Mouse (Mus musculus) liver, embryonic 14.5 days (tissue): ENCODE data around the gene Col1a1. TPM values are rescaled to one million over a fixed set of nuclear protein-coding genes. Genes with fewer than 3 reads are reported as not detected.

Source experiments
- ATAC-seq: fragments of 200-750 bp; cut with Nextera tagmentation; 2 replicates; pipeline ENCODE4 v1.8.0; 2017; ENCODE audit warnings: moderate number of reproducible peaks, mild to moderate bottlenecking, moderate library complexity; ENCODE audit not compliant: insufficient read depth
- DNase-seq, 3 experiments: peaks; one replicate each; pipeline ENCODE4 v3.0.0-alpha.2; 2012 to 2013; ENCODE audit warnings: low read depth in 3 of 3, low spot score in 3 of 3
- H3K27ac ChIP-seq: fragments of 300-500 bp; sonication (generic); 2 replicates; pipeline ENCODE4 v1.5.1; 2014; ENCODE audit warnings: moderate library complexity, mild to moderate bottlenecking, control low read depth, inconsistent platforms
- H3K27me3 ChIP-seq: fragments of 300-500 bp; sonication (generic); 2 replicates; pipeline ENCODE4 v1.6.1; 2014; ENCODE audit warnings: mild to moderate bottlenecking, low read length, moderate library complexity; ENCODE audit not compliant: control insufficient read depth, insufficient read depth
- H3K36me3 ChIP-seq: fragments of 300-500 bp; sonication (generic); replicated peaks from 2 replicates; pipeline ENCODE4 v1.6.1; 2014; ENCODE audit warnings: low read depth; ENCODE audit not compliant: control insufficient read depth, insufficient read depth
- H3K4me1 ChIP-seq, 2 experiments: fragments of 200-500 bp in 1 of 2; fragments of 300-500 bp in 1 of 2; sonication (generic) in 1 of 2; replicated peaks; 2 replicates each; pipeline ENCODE4 v1.6.1; 2012 to 2014; ENCODE audit warnings: antibody characterized with exemption in 1 of 2, inconsistent platforms in 1 of 2, low read length in 1 of 2; ENCODE audit not compliant: control insufficient read depth in 2 of 2, insufficient read depth in 2 of 2
- H3K4me2 ChIP-seq: fragments of 300-500 bp; sonication (generic); 2 replicates; pipeline ENCODE4 v1.6.1; 2014; ENCODE audit warnings: low read depth, mild to moderate bottlenecking, control low read depth, moderate library complexity
- H3K4me3 ChIP-seq, 2 experiments: fragments of 200-500 bp in 1 of 2; fragments of 300-500 bp in 1 of 2; sonication (generic) in 1 of 2; 2 replicates each; pipeline ENCODE4 v1.5.1; 2012 to 2014; ENCODE audit warnings: low read depth in 2 of 2, low read length in 2 of 2, mild to moderate bottlenecking in 2 of 2, control low read depth in 1 of 2, inconsistent platforms in 1 of 2, moderate library complexity in 1 of 2; ENCODE audit not compliant: insufficient read depth in 1 of 2
- H3K9ac ChIP-seq: fragments of 300-500 bp; sonication (generic); replicated peaks from 2 replicates; pipeline ENCODE4 v1.6.1; 2014; ENCODE audit warnings: mild to moderate bottlenecking, control low read depth, moderate library complexity
- H3K9me3 ChIP-seq: fragments of 300-500 bp; sonication (generic); 2 replicates; pipeline ENCODE4 v1.6.1; 2016; ENCODE audit warnings: low read length, mixed read lengths; ENCODE audit not compliant: control insufficient read depth
- CTCF ChIP-seq: IDR thresholded peaks from 2 replicates; pipeline ENCODE4 v1.5.1; 2016; ENCODE audit warnings: antibody characterized with exemption, low read depth, control low read depth
- EP300 ChIP-seq: IDR thresholded peaks from 2 replicates; pipeline ENCODE4 v1.6.1; 2016; ENCODE audit warnings: antibody characterized with exemption, low read depth
- WGBS: fragments of 180-500 bp; shearing (Covaris S2); extraction: QIAGEN DNeasy Blood & Tissue Kit; methylation state at CpG from one replicate; pipeline ENCODE4 v1.1.7; 2014; ENCODE audit not compliant: insufficient replicate concordance; 5-methylcytosine and 5-hydroxymethylcytosine counted together
- polyA plus RNA-seq, 2 experiments: library from polyadenylated mRNA; depleted of rRNA in 1 of 2; stranded (reverse) in 1 of 2; unstranded in 1 of 2; fragments of >200 nt; fragmentation: Nextera tagmentation in 1 of 2; extraction: Ambion mirVana in 1 of 2; gene quantifications; 2 replicates each; pipeline versions ENCODE4 v1.2.1 to v1.2.3; 2012 to 2014

The Col1a1 gene
- polyA plus RNA-seq, 2 experiments: 14.1 to 30.8 TPM

DNA sequence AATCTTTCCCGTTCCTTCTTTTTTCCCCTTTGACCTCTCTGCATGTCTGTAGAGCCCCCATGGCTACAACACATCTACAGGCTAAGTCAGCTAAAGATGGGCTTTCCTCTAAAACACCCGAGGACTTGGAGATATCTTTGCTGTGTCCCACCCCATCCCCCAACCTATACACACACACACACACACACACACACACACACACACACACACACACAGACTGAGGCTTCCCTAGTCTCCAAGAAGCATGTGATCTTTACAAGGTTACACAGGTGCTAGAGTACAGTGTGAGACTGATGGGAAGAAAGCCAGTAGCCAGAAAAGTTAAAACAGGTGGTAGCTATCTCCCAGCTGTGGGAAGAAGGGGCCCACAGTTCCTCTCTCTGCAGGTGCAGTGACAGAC is 50.4 kb downstream of the Col1a1 start:
- no peak overlapping the region for H3K27ac ChIP-seq
- ATAC-seq: no peak
- no peak for TF ChIP-seq EP300
- no peak for TF ChIP-seq CTCF
- H3K9me3 ChIP-seq: no peaks in the 10 kb centered on the region
- H3K9ac ChIP-seq: no peak overlapping the region
- no peak for DNase-seq
- H3K27me3 ChIP-seq: no peaks in the 10 kb centered on the region
- WGBS: 54% methylated on average over 2 of the region's 2 CpGs
- peaks cover 37 to 54% of the 10 kb centered on the region in 2 experiments for H3K4me1 ChIP-seq
- no peaks in the 10 kb centered on the region for H3K36me3 ChIP-seq
- H3K4me2 ChIP-seq: no peak overlapping the region
- no peak overlapping the region for H3K4me3 ChIP-seq

DNA sequence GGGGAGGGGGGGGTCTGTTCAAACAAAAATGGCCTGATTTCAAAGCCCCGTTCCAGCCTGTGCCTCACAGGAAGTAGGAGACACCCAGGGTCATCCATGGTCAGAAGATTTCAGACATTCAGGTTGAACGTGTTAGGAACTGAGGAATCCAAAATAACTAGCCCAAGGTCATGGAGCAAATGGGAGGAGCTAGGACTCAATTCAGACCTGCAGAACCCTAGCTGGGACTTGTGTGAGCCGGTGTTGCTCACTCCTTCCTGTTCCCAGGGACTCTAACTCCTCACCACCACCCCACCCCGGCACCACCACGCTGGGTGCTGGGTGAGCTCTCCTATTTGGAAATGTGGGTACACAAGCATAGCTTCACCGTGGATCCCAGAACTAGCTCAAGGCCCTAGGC is 51.3 kb downstream of the Col1a1 start:
- Histone ChIP-seq H3K4me1 (peaks cover 37 to 54% of the 10 kb centered on the region in 2 experiments), H3K9ac (no peak overlapping the region)
- 64% methylated on average over 6 of the region's 6 CpGs for WGBS

DNA sequence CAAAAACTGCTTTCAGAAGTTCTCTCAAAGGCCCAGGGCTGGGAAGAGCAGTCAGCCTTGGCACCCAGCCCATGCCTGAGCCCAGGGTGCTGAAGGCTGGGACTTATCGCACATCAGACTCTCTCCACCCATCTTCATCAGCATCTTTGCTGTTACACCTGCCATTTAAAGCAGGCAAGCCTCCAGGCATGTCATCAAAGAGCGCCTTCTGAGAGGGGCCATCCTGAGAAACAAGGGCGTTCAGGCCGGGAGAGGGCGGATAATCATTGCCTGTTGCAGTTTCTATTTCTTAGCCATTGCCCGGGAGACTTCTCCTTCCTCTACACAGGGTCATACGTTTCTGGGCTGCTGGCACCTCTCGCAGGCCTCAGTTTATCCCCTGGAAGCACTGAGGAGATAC is 51.8 kb downstream of the Col1a1 start:
- H3K4me2 ChIP-seq: peak overlapping the region; percentile 34
- DNase-seq: no peak
- ATAC-seq: no peak
- H3K27me3 ChIP-seq: no peaks in the 10 kb centered on the region
- H3K27ac ChIP-seq: no peak overlapping the region; the same call in 1 of the 2 replicates
- peaks cover 37 to 54% of the 10 kb centered on the region in 2 experiments for H3K4me1 ChIP-seq
- no peak overlapping the region for H3K9ac ChIP-seq
- H3K4me3 ChIP-seq: no peak overlapping the region
- WGBS: 70% methylated on average over 8 of the region's 8 CpGs
- no peaks in the 10 kb centered on the region for H3K9me3 ChIP-seq
- no peak for TF ChIP-seq CTCF
- no peak for TF ChIP-seq EP300
- no peaks in the 10 kb centered on the region for H3K36me3 ChIP-seq

More for the DNA sequence above, 51.3 kb downstream of the Col1a1 start:
- no peaks in the 10 kb centered on the region for H3K9me3 ChIP-seq
- H3K4me3 ChIP-seq: no peak overlapping the region
- DNase-seq (no peak), ATAC-seq (no peak)
- H3K27ac ChIP-seq: no peak overlapping the region
- H3K36me3 ChIP-seq: no peaks in the 10 kb centered on the region
- no peaks in the 10 kb centered on the region for H3K27me3 ChIP-seq
- TF ChIP-seq EP300 (no peak), CTCF (no peak)
- H3K4me2 ChIP-seq: no peak overlapping the region

DNA sequence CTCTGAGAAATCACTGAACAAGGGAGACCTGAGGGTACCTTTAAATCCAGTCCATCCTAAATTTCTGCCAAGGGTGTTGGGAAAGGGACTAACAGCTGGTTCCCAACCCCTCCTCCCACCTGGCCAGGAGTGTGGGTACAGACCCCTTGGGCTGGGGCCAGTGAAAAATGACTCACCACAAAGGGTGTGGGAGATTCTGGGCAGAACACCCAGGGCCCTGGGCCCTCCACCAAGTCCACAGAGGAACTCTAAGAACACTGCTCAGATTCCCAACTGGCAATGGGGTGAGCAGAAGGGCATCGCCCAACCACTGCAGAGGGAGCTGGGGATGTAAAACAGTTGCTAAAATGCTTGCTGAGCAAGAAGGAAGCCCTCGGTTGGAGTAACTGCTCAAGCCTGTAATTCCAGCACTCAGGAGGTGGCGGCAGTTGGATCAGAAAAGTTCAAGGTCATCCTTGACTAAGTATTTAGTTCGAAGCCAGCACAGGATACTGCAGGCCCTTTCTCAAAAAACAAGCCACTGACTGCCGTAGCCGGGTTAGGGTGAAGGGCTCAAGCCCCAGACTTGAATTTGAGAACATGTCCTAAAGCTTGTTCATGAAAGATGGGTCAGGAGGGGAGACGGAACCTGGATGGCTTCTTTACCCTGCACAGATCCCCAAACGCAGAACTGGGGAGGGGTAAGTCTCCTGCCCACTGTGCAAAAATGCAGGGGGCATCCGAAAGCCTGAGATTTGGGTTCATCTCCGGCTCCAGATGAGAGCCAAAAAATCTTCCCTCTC is 52.9 kb downstream of the Col1a1 start:
- Histone ChIP-seq H3K4me3 (peak overlapping the region; percentile 77 to 96), H3K36me3 (no peaks in the 10 kb centered on the region), H3K4me1 (peaks cover 42 to 62% of the 10 kb centered on the region in 2 experiments), H3K9ac (peak overlapping the region; percentile 49), H3K9me3 (no peaks in the 10 kb centered on the region), H3K27me3 (no peaks in the 10 kb centered on the region), H3K4me2 (peak overlapping the region; percentile 82), H3K27ac (peak overlapping the region; percentile 2; the same call in 1 of the 2 replicates)
- 31% methylated on average over 10 of the region's 10 CpGs for WGBS
- ATAC-seq: no peak
- TF ChIP-seq CTCF (no peak), EP300 (no peak)
- no peak for DNase-seq

DNA sequence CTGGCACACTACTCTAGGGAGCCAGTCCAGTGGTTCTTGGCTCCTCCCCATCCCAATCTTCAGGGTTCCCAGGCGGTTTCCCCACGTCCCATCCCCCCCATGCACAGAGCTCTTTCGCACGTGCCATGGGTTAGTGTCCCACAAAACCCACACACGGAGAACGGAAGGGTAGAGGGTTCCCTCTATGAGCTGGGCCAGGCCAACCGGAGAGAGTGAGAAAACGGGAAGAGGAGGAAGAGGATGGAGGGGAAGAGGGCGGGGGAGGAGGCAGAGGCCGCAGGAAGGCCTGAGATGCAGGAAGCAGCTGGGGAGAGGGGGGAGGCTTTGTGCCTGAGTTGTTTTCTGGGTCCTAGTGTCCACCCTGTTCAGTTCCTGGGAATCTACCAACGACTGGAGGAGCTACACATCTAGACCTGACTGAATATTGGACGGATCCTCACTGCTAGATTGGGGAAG is 53.6 kb downstream of the Col1a1 start:
- Histone ChIP-seq H3K4me3 (peak overlapping the region; percentile 77 to 96), H3K4me2 (peak overlapping the region; percentile 82), H3K4me1 (peaks cover 43 to 58% of the 10 kb centered on the region in 2 experiments), H3K27ac (peak overlapping the region; percentile 61; the same call in 1 of the 2 replicates), H3K9ac (peak overlapping the region; percentile 96), H3K36me3 (peaks cover 1% of the 10 kb centered on the region; the same call in 1 of the 2 replicates), H3K9me3 (no peaks in the 10 kb centered on the region), H3K27me3 (no peaks in the 10 kb centered on the region)
- DNase-seq (peak; percentile 79 to 88 (median 83)), ATAC-seq (peak; percentile 55)
- under 1% methylated on average over 12 of the region's 12 CpGs for WGBS
- TF ChIP-seq CTCF: peak; percentile 8; the same call in 1 of the 2 replicates
- TF ChIP-seq EP300: no peak
